Mouse (Mus musculus): ENCODE measurements at regions not wholly inside any gene's neighbourhood (a gene's known extent, or its start where the extent isn't known, plus 50 kb on each side); places are given as distances from the start of the nearest gene placed in this dataset.

DNA sequence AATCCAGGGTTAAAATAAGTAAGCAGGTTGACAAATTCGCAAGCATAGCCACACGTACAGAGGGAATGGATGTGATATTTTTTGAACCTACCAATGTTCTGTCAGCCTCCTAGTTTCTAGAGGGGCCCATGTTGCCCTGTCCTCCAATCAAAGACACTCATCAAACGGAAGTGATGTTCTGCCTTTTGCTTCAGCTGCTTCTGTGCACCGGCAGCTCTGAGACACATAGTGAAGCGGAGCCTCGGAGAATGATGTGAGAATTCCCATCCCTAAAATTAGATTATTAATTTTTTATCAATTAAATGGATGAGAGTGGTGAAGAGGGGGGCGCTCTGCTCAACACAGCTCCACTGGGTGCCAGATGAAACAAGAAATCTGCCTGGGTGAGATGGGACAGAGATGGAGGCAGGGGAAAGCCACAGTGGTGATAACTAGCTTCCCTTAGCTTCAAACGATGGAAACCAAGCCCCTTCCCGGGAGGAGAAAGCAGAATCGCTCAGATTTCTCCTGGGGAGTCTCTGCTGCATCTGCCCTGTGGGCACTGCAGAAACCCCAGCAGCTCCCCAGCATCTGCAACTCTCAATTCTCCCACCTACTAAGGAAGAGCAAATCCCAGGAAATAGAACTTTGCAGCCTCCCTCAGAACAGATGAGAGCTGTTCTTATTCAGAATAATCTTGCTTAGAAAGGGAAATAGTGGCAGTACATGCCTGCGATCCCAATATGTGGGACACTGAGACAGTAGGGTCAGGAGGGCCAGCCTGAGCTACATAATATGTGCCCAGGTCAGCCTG, 391.7 kb upstream of the Clint1 start:
- no peak for DNase-seq
- Histone ChIP-seq H3K27ac (ENCODE audit: control insufficient read depth, insufficient read depth, low read length) (no peak overlapping the region), H3K36me3 (ENCODE audit: control insufficient read depth, insufficient read depth, low read length) (no peaks in the 10 kb centered on the region), H3K4me3 (ENCODE audit: control insufficient read depth, insufficient read depth, low read length) (no peak overlapping the region), H3K4me1 (replicated peaks; ENCODE audit: control insufficient read depth, insufficient read depth, low read length) (no peaks in the 10 kb centered on the region), H3K27me3 (ENCODE audit: control insufficient read depth, insufficient read depth, low read length) (no peaks in the 10 kb centered on the region)
- TF ChIP-seq POLR2A (IDR thresholded peaks at IDR 0.05; ENCODE audit: control insufficient read depth, extremely low read depth, insufficient read depth, low read length, poor library complexity) = no peak
- no peak for TF ChIP-seq CTCF (IDR thresholded peaks at IDR 0.05; ENCODE audit: borderline replicate concordance, control insufficient read depth, extremely low read depth, insufficient read depth, low read length, poor library complexity)
- WGBS = 88% methylated on average over 11 of the region's 11 CpGs

GRCm38 (mm10) chr11:45464501-45464900, 387.4 kb upstream of the Clint1 start:
- no peak for DNase-seq
- WGBS = 94% methylated on average over 4 of the region's 4 CpGs
- Histone ChIP-seq H3K4me1 (replicated peaks; ENCODE audit: control insufficient read depth, insufficient read depth, low read length) (no peaks in the 10 kb centered on the region), H3K36me3 (ENCODE audit: control insufficient read depth, insufficient read depth, low read length) (no peaks in the 10 kb centered on the region), H3K27me3 (ENCODE audit: control insufficient read depth, insufficient read depth, low read length) (no peaks in the 10 kb centered on the region), H3K4me3 (ENCODE audit: control insufficient read depth, insufficient read depth, low read length) (no peak overlapping the region), H3K27ac (ENCODE audit: control insufficient read depth, insufficient read depth, low read length) (no peak overlapping the region)
- no peak for TF ChIP-seq CTCF (IDR thresholded peaks at IDR 0.05; ENCODE audit: borderline replicate concordance, control insufficient read depth, extremely low read depth, insufficient read depth, low read length, poor library complexity)
- TF ChIP-seq POLR2A (IDR thresholded peaks at IDR 0.05; ENCODE audit: control insufficient read depth, extremely low read depth, insufficient read depth, low read length, poor library complexity) = no peak

- TF ChIP-seq CTCF (IDR thresholded peaks at IDR 0.05; ENCODE audit: borderline replicate concordance, control insufficient read depth, extremely low read depth, insufficient read depth, low read length, poor library complexity) (no peak), POLR2A (IDR thresholded peaks at IDR 0.05; ENCODE audit: control insufficient read depth, extremely low read depth, insufficient read depth, low read length, poor library complexity) (no peak)
- H3K27me3 ChIP-seq (ENCODE audit: control insufficient read depth, insufficient read depth, low read length) = no peaks in the 10 kb centered on the region
- 79% methylated on average over 3 of the region's 3 CpGs for WGBS
These were observed 385.5 kb upstream of the Clint1 start for GRCm38 (mm10) chr11:45466350-45466749.

DNA sequence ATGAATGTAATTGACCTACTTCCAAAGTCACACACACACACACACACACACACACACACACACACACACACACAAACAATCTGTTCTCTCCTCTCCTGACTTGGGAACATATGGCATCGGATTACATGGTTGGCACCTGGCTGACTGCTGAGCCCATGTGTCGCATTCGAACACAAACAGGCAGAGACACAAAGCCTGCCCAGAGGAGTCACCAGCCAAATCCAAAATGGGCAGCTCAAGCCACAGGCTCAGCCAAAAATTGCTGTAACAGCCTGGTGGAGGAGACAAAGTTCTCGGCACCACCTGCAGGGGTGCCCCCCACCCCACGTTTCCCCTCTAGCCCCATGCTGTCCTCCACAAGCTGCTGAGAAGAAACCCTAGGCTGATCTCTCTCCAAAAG, 379.7 kb upstream of the Clint1 start:
- TF ChIP-seq CTCF (IDR thresholded peaks at IDR 0.05; ENCODE audit: borderline replicate concordance, control insufficient read depth, extremely low read depth, insufficient read depth, low read length, poor library complexity) = no peak
- no peak for TF ChIP-seq POLR2A (IDR thresholded peaks at IDR 0.05; ENCODE audit: control insufficient read depth, extremely low read depth, insufficient read depth, low read length, poor library complexity)
- 76% methylated on average over 5 of the region's 5 CpGs for WGBS

More at GRCm38 (mm10) chr11:45466350-45466749, 385.5 kb upstream of the Clint1 start:
- no peak overlapping the region for H3K4me3 ChIP-seq (ENCODE audit: control insufficient read depth, insufficient read depth, low read length)
- no peaks in the 10 kb centered on the region for H3K36me3 ChIP-seq (ENCODE audit: control insufficient read depth, insufficient read depth, low read length)
- H3K4me1 ChIP-seq (replicated peaks; ENCODE audit: control insufficient read depth, insufficient read depth, low read length) = no peaks in the 10 kb centered on the region
- DNase-seq = no peak
- H3K27ac ChIP-seq (ENCODE audit: control insufficient read depth, insufficient read depth, low read length) = no peak overlapping the region

DNA sequence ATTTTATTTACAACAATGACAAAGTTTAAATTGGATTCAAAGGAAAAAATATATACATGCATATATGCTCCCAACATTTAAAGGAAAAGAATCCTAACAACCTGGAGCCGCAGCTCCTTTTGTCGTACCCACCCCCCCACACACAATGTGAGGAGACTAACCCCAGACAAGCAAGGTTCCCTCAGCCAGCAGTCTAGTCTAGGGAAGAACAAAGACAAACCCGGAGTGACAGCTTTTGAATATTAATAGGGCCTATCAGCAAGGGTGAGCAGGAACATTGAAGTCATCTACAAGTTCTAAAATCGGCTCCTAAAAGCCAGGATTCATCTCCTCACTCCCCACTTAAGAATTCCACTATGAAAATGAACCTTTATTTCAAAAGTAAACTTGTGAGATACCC, 374.9 kb upstream of the Clint1 start:
- no peak overlapping the region for H3K27ac ChIP-seq (ENCODE audit: control insufficient read depth, insufficient read depth, low read length)
- no peaks in the 10 kb centered on the region for H3K36me3 ChIP-seq (ENCODE audit: control insufficient read depth, insufficient read depth, low read length)
- H3K27me3 ChIP-seq (ENCODE audit: control insufficient read depth, insufficient read depth, low read length) = no peaks in the 10 kb centered on the region
- no peak for TF ChIP-seq CTCF (IDR thresholded peaks at IDR 0.05; ENCODE audit: borderline replicate concordance, control insufficient read depth, extremely low read depth, insufficient read depth, low read length, poor library complexity)
- TF ChIP-seq POLR2A (IDR thresholded peaks at IDR 0.05; ENCODE audit: control insufficient read depth, extremely low read depth, insufficient read depth, low read length, poor library complexity) = no peak
- no peak for DNase-seq
- no peaks in the 10 kb centered on the region for H3K4me1 ChIP-seq (replicated peaks; ENCODE audit: control insufficient read depth, insufficient read depth, low read length)
- WGBS = 79% methylated on average over 4 of the region's 4 CpGs
- H3K4me3 ChIP-seq (ENCODE audit: control insufficient read depth, insufficient read depth, low read length) = no peak overlapping the region

More for the DNA sequence above, 379.7 kb upstream of the Clint1 start:
- H3K27ac ChIP-seq (ENCODE audit: control insufficient read depth, insufficient read depth, low read length) = no peak overlapping the region
- H3K27me3 ChIP-seq (ENCODE audit: control insufficient read depth, insufficient read depth, low read length) = no peaks in the 10 kb centered on the region
- no peak overlapping the region for H3K4me3 ChIP-seq (ENCODE audit: control insufficient read depth, insufficient read depth, low read length)
- H3K36me3 ChIP-seq (ENCODE audit: control insufficient read depth, insufficient read depth, low read length) = no peaks in the 10 kb centered on the region
- DNase-seq = no peak
- no peaks in the 10 kb centered on the region for H3K4me1 ChIP-seq (replicated peaks; ENCODE audit: control insufficient read depth, insufficient read depth, low read length)

GRCm38 (mm10) chr11:45485950-45486349, 365.9 kb upstream of the Clint1 start:
- Histone ChIP-seq H3K4me3 (ENCODE audit: control insufficient read depth, insufficient read depth, low read length) (no peak overlapping the region), H3K4me1 (replicated peaks; ENCODE audit: control insufficient read depth, insufficient read depth, low read length) (no peaks in the 10 kb centered on the region), H3K27me3 (ENCODE audit: control insufficient read depth, insufficient read depth, low read length) (no peaks in the 10 kb centered on the region), H3K36me3 (ENCODE audit: control insufficient read depth, insufficient read depth, low read length) (no peaks in the 10 kb centered on the region), H3K27ac (ENCODE audit: control insufficient read depth, insufficient read depth, low read length) (no peak overlapping the region)
- 64% methylated on average over 4 of the region's 4 CpGs for WGBS
- no peak for DNase-seq
- TF ChIP-seq CTCF (IDR thresholded peaks at IDR 0.05; ENCODE audit: borderline replicate concordance, control insufficient read depth, extremely low read depth, insufficient read depth, low read length, poor library complexity) = no peak
- no peak for TF ChIP-seq POLR2A (IDR thresholded peaks at IDR 0.05; ENCODE audit: control insufficient read depth, extremely low read depth, insufficient read depth, low read length, poor library complexity)

Data from thymus, adult 2 months (tissue).